Mouse (Mus musculus) kidney, postnatal 10 days (tissue): Measurements from ENCODE around the gene Gnb1l.

Experiments
- DNase-seq: peaks from one replicate; pipeline ENCODE4 v3.0.0; 2021; ENCODE audit warnings: mixed read lengths

Gnb1l gene

GRCm38 (mm10) chr16:18498558-18498990 lies at the start of gene Gnb1l, which contains the start of gene Rtl10:
Gene Gnb1l (plus strand): TSS chr16:18498713.
Gene Rtl10 (plus strand): TSS chr16:18498901.
- peak; percentile 98 for DNase-seq

- DNase-seq = no peak
Observed at GRCm38 (mm10) chr16:18449005-18449404, 49.5 kb upstream of the Gnb1l start.

- peak; percentile 44 for DNase-seq
Observed at GRCm38 (mm10) chr16:18451486-18452181, 46.9 kb upstream of the Gnb1l start.

GRCm38 (mm10) chr16:18452361-18452862 lies 46.1 kb upstream of the Gnb1l start:
- no peak for DNase-seq

GRCm38 (mm10) chr16:18453846-18454245 lies 44.7 kb upstream of the Gnb1l start:
- DNase-seq = peak; percentile 64

GRCm38 (mm10) chr16:18455407-18455806 lies 43.1 kb upstream of the Gnb1l start:
- no peak for DNase-seq

- no peak for DNase-seq
Observed at GRCm38 (mm10) chr16:18458661-18459060, 39.9 kb upstream of the Gnb1l start.

GRCm38 (mm10) chr16:18459335-18459954 lies 39.1 kb upstream of the Gnb1l start:
- peak; percentile 34 for DNase-seq

GRCm38 (mm10) chr16:18459955-18460370 lies 38.5 kb upstream of the Gnb1l start:
- DNase-seq = peak; percentile 47

- DNase-seq = no peak
Observed at GRCm38 (mm10) chr16:18460826-18461225, 37.7 kb upstream of the Gnb1l start.

GRCm38 (mm10) chr16:18462031-18462430 lies 36.5 kb upstream of the Gnb1l start:
- no peak for DNase-seq

- peak; percentile 50 for DNase-seq
Observed at GRCm38 (mm10) chr16:18462598-18462997, 35.9 kb upstream of the Gnb1l start.

GRCm38 (mm10) chr16:18464271-18464670 lies 34.2 kb upstream of the Gnb1l start:
- peak; percentile 32 for DNase-seq

GRCm38 (mm10) chr16:18470829-18471228 lies 27.7 kb upstream of the Gnb1l start:
- DNase-seq = no peak

GRCm38 (mm10) chr16:18471381-18471955 lies 27.0 kb upstream of the Gnb1l start:
- no peak for DNase-seq

- no peak for DNase-seq
Observed at GRCm38 (mm10) chr16:18471976-18472375, 26.5 kb upstream of the Gnb1l start.

GRCm38 (mm10) chr16:18472416-18472815 lies 26.1 kb upstream of the Gnb1l start:
- DNase-seq = no peak

- DNase-seq = no peak
Observed at GRCm38 (mm10) chr16:18472976-18473375, 25.5 kb upstream of the Gnb1l start.

GRCm38 (mm10) chr16:18474021-18474420 lies 24.5 kb upstream of the Gnb1l start:
- DNase-seq = no peak

GRCm38 (mm10) chr16:18477996-18478395 lies 20.5 kb upstream of the Gnb1l start:
- DNase-seq = no peak

GRCm38 (mm10) chr16:18479667-18480066 lies 18.8 kb upstream of the Gnb1l start:
- DNase-seq = peak; percentile 31

GRCm38 (mm10) chr16:18480933-18481485 lies 17.5 kb upstream of the Gnb1l start:
- DNase-seq = no peak

- DNase-seq = no peak
Observed at GRCm38 (mm10) chr16:18482431-18482830, 16.1 kb upstream of the Gnb1l start.
